Mouse (Mus musculus): ENCODE data around the gene Olfr685. TPM values are rescaled to one million over a fixed set of nuclear protein-coding genes. Genes with fewer than 3 reads are reported as not detected.

Gene Olfr685
- not detected in 2 replicates for polyA plus RNA-seq (2016; fragmentation: Nextera tagmentation; extraction: Ambion mirVana)

GRCm38 (mm10) chr7:105185912-105186311 is at the start of gene Olfr685:
Olfr685 (minus strand) TSS chr7:105186012.
- 95% methylated on average over 1 of the region's 1 CpGs for WGBS
- H3K4me1 ChIP-seq: no peaks in the 10 kb centered on the region
- H3K4me3 ChIP-seq: no peak within 1 kb of the TSS
- no peaks in the 10 kb centered on the region for H3K27me3 ChIP-seq (ENCODE audit: low read depth, poor library complexity, severe bottlenecking)
- H3K27ac ChIP-seq: no peak within 1 kb of the TSS
- no peaks in the 10 kb centered on the region for H3K36me3 ChIP-seq
- H3K9me3 ChIP-seq (replicated peaks): no peaks in the 10 kb centered on the region
- DNase-seq (ENCODE audit: low spot score): no peak

- no peak overlapping the region for H3K4me3 ChIP-seq
- no peaks in the 10 kb centered on the region for H3K36me3 ChIP-seq
- no peaks in the 10 kb centered on the region for H3K4me1 ChIP-seq
- H3K27ac ChIP-seq: no peak overlapping the region
- H3K27me3 ChIP-seq (ENCODE audit: low read depth, poor library complexity, severe bottlenecking): no peaks in the 10 kb centered on the region
- no peaks in the 10 kb centered on the region for H3K9me3 ChIP-seq (replicated peaks)
- no peak for DNase-seq (ENCODE audit: low spot score)
- WGBS: 91% methylated on average over 2 of the region's 2 CpGs
These were observed 43.6 kb upstream of the Olfr685 start for GRCm38 (mm10) chr7:105229386-105229785.

GRCm38 (mm10) chr7:105228138-105228537 is 42.3 kb upstream of the Olfr685 start:
- DNase-seq (ENCODE audit: low spot score): no peak
- no peaks in the 10 kb centered on the region for H3K9me3 ChIP-seq (replicated peaks)
- no peaks in the 10 kb centered on the region for H3K27me3 ChIP-seq (ENCODE audit: low read depth, poor library complexity, severe bottlenecking)
- H3K4me1 ChIP-seq: no peaks in the 10 kb centered on the region
- no peak overlapping the region for H3K27ac ChIP-seq
- 81% methylated on average over 1 of the region's 1 CpGs for WGBS
- H3K4me3 ChIP-seq: no peak overlapping the region
- no peaks in the 10 kb centered on the region for H3K36me3 ChIP-seq

GRCm38 (mm10) chr7:105226703-105227102 is 40.9 kb upstream of the Olfr685 start:
- Histone ChIP-seq H3K4me3 (no peak overlapping the region), H3K4me1 (no peaks in the 10 kb centered on the region), H3K9me3 (replicated peaks) (no peaks in the 10 kb centered on the region), H3K27me3 (ENCODE audit: low read depth, poor library complexity, severe bottlenecking) (no peaks in the 10 kb centered on the region), H3K36me3 (no peaks in the 10 kb centered on the region), H3K27ac (no peak overlapping the region)
- DNase-seq (ENCODE audit: low spot score): no peak

GRCm38 (mm10) chr7:105226072-105226471 is 40.3 kb upstream of the Olfr685 start:
- Histone ChIP-seq H3K4me3 (no peak overlapping the region), H3K36me3 (no peaks in the 10 kb centered on the region), H3K27me3 (ENCODE audit: low read depth, poor library complexity, severe bottlenecking) (no peaks in the 10 kb centered on the region), H3K9me3 (replicated peaks) (no peaks in the 10 kb centered on the region), H3K4me1 (no peaks in the 10 kb centered on the region), H3K27ac (no peak overlapping the region)
- DNase-seq (ENCODE audit: low spot score): no peak

- H3K9me3 ChIP-seq (replicated peaks): no peaks in the 10 kb centered on the region
- H3K4me1 ChIP-seq: no peaks in the 10 kb centered on the region
- WGBS: 82% methylated on average over 4 of the region's 4 CpGs
- no peaks in the 10 kb centered on the region for H3K36me3 ChIP-seq
- no peak for DNase-seq (ENCODE audit: low spot score)
- H3K27ac ChIP-seq: no peak overlapping the region
- no peaks in the 10 kb centered on the region for H3K27me3 ChIP-seq (ENCODE audit: low read depth, poor library complexity, severe bottlenecking)
- H3K4me3 ChIP-seq: no peak overlapping the region
These were observed 32.5 kb upstream of the Olfr685 start for GRCm38 (mm10) chr7:105218281-105218680.

- Histone ChIP-seq H3K27me3 (ENCODE audit: low read depth, poor library complexity, severe bottlenecking) (no peaks in the 10 kb centered on the region), H3K27ac (no peak overlapping the region), H3K36me3 (no peaks in the 10 kb centered on the region), H3K4me3 (no peak overlapping the region), H3K4me1 (no peaks in the 10 kb centered on the region), H3K9me3 (replicated peaks) (no peaks in the 10 kb centered on the region)
- no peak for DNase-seq (ENCODE audit: low spot score)
- WGBS: 70% methylated on average over 1 of the region's 1 CpGs
These were observed 28.9 kb upstream of the Olfr685 start for GRCm38 (mm10) chr7:105214761-105215160.

- H3K36me3 ChIP-seq: no peaks in the 10 kb centered on the region
- H3K9me3 ChIP-seq (replicated peaks): no peaks in the 10 kb centered on the region
- H3K4me1 ChIP-seq: no peaks in the 10 kb centered on the region
- H3K27ac ChIP-seq: no peak within 1 kb of the TSS
- DNase-seq (ENCODE audit: low spot score): no peak
- no peaks in the 10 kb centered on the region for H3K27me3 ChIP-seq (ENCODE audit: low read depth, poor library complexity, severe bottlenecking)
- no peak within 1 kb of the TSS for H3K4me3 ChIP-seq
These were observed 21.6 kb upstream of the Olfr685 start, which contains the start of gene Olfr686 for GRCm38 (mm10) chr7:105207385-105207784. Olfr686 (minus strand) TSS chr7:105207485.

- Histone ChIP-seq H3K27ac (no peak overlapping the region), H3K9me3 (replicated peaks) (no peaks in the 10 kb centered on the region), H3K4me3 (no peak overlapping the region), H3K4me1 (no peaks in the 10 kb centered on the region), H3K27me3 (ENCODE audit: low read depth, poor library complexity, severe bottlenecking) (no peaks in the 10 kb centered on the region), H3K36me3 (no peaks in the 10 kb centered on the region)
- DNase-seq (ENCODE audit: low spot score): no peak
- WGBS: 59% methylated on average over 4 of the region's 4 CpGs
These were observed 15.0 kb downstream of the Olfr685 start for GRCm38 (mm10) chr7:105170773-105171172.

- no peaks in the 10 kb centered on the region for H3K27me3 ChIP-seq (ENCODE audit: low read depth, poor library complexity, severe bottlenecking)
- no peaks in the 10 kb centered on the region for H3K9me3 ChIP-seq (replicated peaks)
These were observed 22.3 kb downstream of the Olfr685 start, which contains the start of gene Olfr684 for GRCm38 (mm10) chr7:105163553-105163952. Olfr684 (minus strand) TSS chr7:105163653.

GRCm38 (mm10) chr7:105146912-105147311 is 38.9 kb downstream of the Olfr685 start, which contains the start of gene Olfr683:
Olfr683 (minus strand) TSS chr7:105147012.
- H3K27ac ChIP-seq: no peak within 1 kb of the TSS
- H3K4me1 ChIP-seq: no peaks in the 10 kb centered on the region
- H3K27me3 ChIP-seq (ENCODE audit: low read depth, poor library complexity, severe bottlenecking): no peaks in the 10 kb centered on the region
- no peaks in the 10 kb centered on the region for H3K36me3 ChIP-seq
- no peak within 1 kb of the TSS for H3K4me3 ChIP-seq
- WGBS: 66% methylated on average over 1 of the region's 1 CpGs
- H3K9me3 ChIP-seq (replicated peaks): no peaks in the 10 kb centered on the region
- no peak for DNase-seq (ENCODE audit: low spot score)

More at GRCm38 (mm10) chr7:105163553-105163952, 22.3 kb downstream of the Olfr685 start, which contains the start of gene Olfr684:
- no peaks in the 10 kb centered on the region for H3K36me3 ChIP-seq
- 77% methylated on average over 1 of the region's 1 CpGs for WGBS
- no peaks in the 10 kb centered on the region for H3K4me1 ChIP-seq
- DNase-seq (ENCODE audit: low spot score): no peak
- no peak within 1 kb of the TSS for H3K4me3 ChIP-seq
- H3K27ac ChIP-seq: no peak within 1 kb of the TSS

GRCm38 (mm10) chr7:105141275-105141674 is 44.5 kb downstream of the Olfr685 start:
- WGBS: 82% methylated on average over 2 of the region's 2 CpGs
- Histone ChIP-seq H3K4me3 (no peak overlapping the region), H3K27me3 (ENCODE audit: low read depth, poor library complexity, severe bottlenecking) (no peaks in the 10 kb centered on the region), H3K36me3 (no peaks in the 10 kb centered on the region), H3K9me3 (replicated peaks) (no peaks in the 10 kb centered on the region), H3K27ac (no peak overlapping the region), H3K4me1 (no peaks in the 10 kb centered on the region)
- no peak for DNase-seq (ENCODE audit: low spot score)
